In genomic region chr1:75191622-75192402, GRCm38 (mm10) we compare ENCODE assay signal across 8 mouse cellular contexts. TPM values are rescaled to one million over a fixed set of nuclear protein-coding genes. Genes with fewer than 3 reads are reported as not detected.
DNase-seq lines count a peak whose midpoint lies in the region; ATAC-seq lines count a peak whose summit lies in the region.

Gene Ankzf1 (plus strand): TSS chr1:75192151.
Gene Atg9a (minus strand): TSS chr1:75192196.

- H3K9me3 ChIP-seq in heart, embryonic 14.5 days (ENCODE audit: control insufficient read depth, low read length) = no peaks in the 10 kb centered on the region
- no peaks in the 10 kb centered on the region for H3K9me3 ChIP-seq in liver, embryonic 13.5 days (replicated peaks)
- H3K9me3 ChIP-seq in stomach, embryonic 16.5 days (replicated peaks; ENCODE audit: control insufficient read depth, low read length) = no peaks in the 10 kb centered on the region

- under 1% methylated on average over 56 of the region's 56 CpGs for WGBS in heart, embryonic 14.5 days
- WGBS in liver, embryonic 13.5 days (ENCODE audit: insufficient replicate concordance) = 1% methylated on average over 56 of the region's 56 CpGs
- under 1% methylated on average over 56 of the region's 56 CpGs for WGBS in stomach, embryonic 16.5 days

- H3K4me3 ChIP-seq in heart, embryonic 14.5 days (ENCODE audit: control insufficient read depth in 1 of 2, insufficient read depth in 1 of 2, low read depth in 1 of 2, low read length in 2 of 2) = peak within 1 kb of the TSS; percentile 64 to 66
- H3K4me3 ChIP-seq in liver, embryonic 13.5 days (replicated peaks) = peak within 1 kb of the TSS; percentile 87
- peak within 1 kb of the TSS; percentile 92 for H3K4me3 ChIP-seq in stomach, embryonic 16.5 days (replicated peaks; ENCODE audit: low read length)

- peaks cover 5 to 20% of the 10 kb centered on the region in 2 experiments for H3K4me1 ChIP-seq in heart, embryonic 14.5 days (ENCODE audit: control insufficient read depth in 2 of 2, insufficient read depth in 2 of 2, low read length in 2 of 2)
- H3K4me1 ChIP-seq in liver, embryonic 13.5 days (replicated peaks) = peaks cover 51% of the 10 kb centered on the region
- H3K4me1 ChIP-seq in stomach, embryonic 16.5 days (ENCODE audit: control insufficient read depth, insufficient read depth, low read length) = peaks cover 17% of the 10 kb centered on the region

- peak; percentile 96 for DNase-seq in c-Kit-negative CD71-positive TER-119-positive erythroid progenitor cells, embryonic 14.5 days (ENCODE audit: low read depth, low spot score)
- DNase-seq in fibroblast of lung, adult 2 months (ENCODE audit: low read depth) = peak; percentile 98
- peak; percentile 97 for DNase-seq in kidney, postnatal 14 days
- DNase-seq in liver, embryonic 13.5 days = peak; percentile 98
- peak; percentile 91 for DNase-seq in neural tube, embryonic 10.5 days (ENCODE audit: extremely low spot score, low spot score)

- H3K9ac ChIP-seq in heart, embryonic 14.5 days (ENCODE audit: low read length) = peak within 1 kb of the TSS; percentile 87
- H3K9ac ChIP-seq in liver, embryonic 13.5 days = peak within 1 kb of the TSS; percentile 97
- peak within 1 kb of the TSS; percentile 96 for H3K9ac ChIP-seq in stomach, embryonic 16.5 days (ENCODE audit: low read length)

- peak within 1 kb of the TSS; percentile 87 for H3K4me2 ChIP-seq in heart, embryonic 14.5 days (ENCODE audit: low read length)
- H3K4me2 ChIP-seq in liver, embryonic 13.5 days = peak within 1 kb of the TSS; percentile 94
- H3K4me2 ChIP-seq in stomach, embryonic 16.5 days (ENCODE audit: low read depth, low read length) = peak within 1 kb of the TSS; percentile 90

- ATAC-seq in CD4-positive, CD25-positive, alpha-beta regulatory T cell, adult 4 months = peak; percentile 100
- ATAC-seq in heart, embryonic 14.5 days (ENCODE audit: insufficient number of reproducible peaks, insufficient read depth, low FRiP score, low read depth) = peak; percentile 99
- peak; percentile 98 for ATAC-seq in liver, embryonic 13.5 days (ENCODE audit: low read depth)
- ATAC-seq in stomach, embryonic 16.5 days (ENCODE audit: insufficient read depth, low FRiP score) = peak; percentile 100

- H3K27ac ChIP-seq in heart, embryonic 14.5 days (replicated peaks in 1 of 2; ENCODE audit: control insufficient read depth in 1 of 2, insufficient read depth in 1 of 2, low read depth in 2 of 2, low read length in 2 of 2) = peak within 1 kb of the TSS; percentile 83 to 90
- peak within 1 kb of the TSS; percentile 97 for H3K27ac ChIP-seq in liver, embryonic 13.5 days
- H3K27ac ChIP-seq in stomach, embryonic 16.5 days (ENCODE audit: low read length) = peak within 1 kb of the TSS; percentile 97

- H3K27me3 ChIP-seq in heart, embryonic 14.5 days (ENCODE audit: control insufficient read depth, insufficient read depth, low read length) = no peaks in the 10 kb centered on the region
- no peaks in the 10 kb centered on the region for H3K27me3 ChIP-seq in liver, embryonic 13.5 days
- H3K27me3 ChIP-seq in stomach, embryonic 16.5 days (ENCODE audit: control insufficient read depth, insufficient read depth, low read length) = no peaks in the 10 kb centered on the region

- peaks cover 48% of the 10 kb centered on the region for H3K36me3 ChIP-seq in heart, embryonic 14.5 days (ENCODE audit: control insufficient read depth, insufficient read depth, low read length)
- peaks cover 55% of the 10 kb centered on the region for H3K36me3 ChIP-seq in liver, embryonic 13.5 days
- H3K36me3 ChIP-seq in stomach, embryonic 16.5 days (ENCODE audit: control insufficient read depth, insufficient read depth, low read length) = 0 out of 2 replicates have a peak, but pooled peaks cover 4% of the 10 kb centered on the region

RNA-seq across cellular contexts. Expression of gene Ankzf1, which starts in this region (rescaled TPM):
- 10 to 100 TPM; 24.5 to 49.2 TPM for polyA plus RNA-seq in CD4-positive, CD25-positive, alpha-beta regulatory T cell, adult 4 months (2017; shearing (Covaris generic))
- 19.8 and 21.0 TPM in 2 replicates for polyA plus RNA-seq in heart, embryonic 14.5 days (2014; fragmentation: Nextera tagmentation; extraction: Ambion mirVana)
- 9.3 and 9.9 TPM in 2 replicates for polyA plus RNA-seq in liver, embryonic 13.5 days (2015; fragmentation: Nextera tagmentation; extraction: Ambion mirVana)
- 26.3 and 26.5 TPM in 2 replicates for polyA plus RNA-seq in stomach, embryonic 16.5 days (2015; fragmentation: Nextera tagmentation; extraction: Ambion mirVana)

RNA-seq across cellular contexts. Expression of gene Atg9a, which starts in this region (rescaled TPM):
- polyA plus RNA-seq in CD4-positive, CD25-positive, alpha-beta regulatory T cell, adult 4 months (2017; shearing (Covaris generic)) = 10 to 100 TPM; 10.1 to 12.4 TPM
- polyA plus RNA-seq in heart, embryonic 14.5 days (2014; fragmentation: Nextera tagmentation; extraction: Ambion mirVana) = 24.7 and 29.2 TPM in 2 replicates
- polyA plus RNA-seq in liver, embryonic 13.5 days (2015; fragmentation: Nextera tagmentation; extraction: Ambion mirVana) = 18.2 and 21.0 TPM in 2 replicates
- polyA plus RNA-seq in stomach, embryonic 16.5 days (2015; fragmentation: Nextera tagmentation; extraction: Ambion mirVana) = 28.4 TPM in 2 replicates

Comparison
In these comparisons a context has a peak if more than half of its experiments do, and no peak if none do; other contexts are left out.
1. Peak in every context shown above with its lines: DNase-seq, ATAC-seq, H3K4me3 ChIP-seq and H3K27ac ChIP-seq.